Mouse (Mus musculus): ENCODE measurements around the gene Mgll.

DNA sequence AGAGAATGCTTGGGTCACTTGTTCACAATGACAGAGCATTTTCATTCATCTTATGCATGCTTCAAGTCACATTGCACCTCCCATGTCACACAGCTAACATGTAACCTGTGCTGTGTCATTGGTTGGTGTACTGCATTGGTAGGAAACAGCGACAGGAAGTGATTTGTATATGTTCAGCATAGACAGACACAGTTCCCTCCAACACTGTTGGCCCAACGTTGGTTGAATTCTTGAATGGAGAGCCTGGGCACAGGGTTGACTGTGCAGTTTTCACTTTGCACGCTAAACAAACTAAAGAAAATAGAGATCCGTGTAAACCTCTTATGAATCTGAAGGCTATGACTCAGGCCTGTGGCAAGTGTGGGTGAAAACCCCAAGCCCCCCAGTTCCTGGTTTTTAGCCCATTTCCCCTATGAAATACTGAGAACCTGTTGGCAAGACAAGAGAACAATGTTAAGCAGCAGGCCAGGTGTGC, 10.0 kb upstream of the Mgll start:
- TF ChIP-seq CTCF (conservative IDR thresholded peaks at IDR 0.05; ENCODE audit: insufficient read depth, insufficient read length, low read depth, low read length) = no peak
- no peak for TF ChIP-seq POLR2A (IDR thresholded peaks at IDR 0.05; ENCODE audit: low read depth, low read length)

All from kidney, adult 2 months (tissue).